Mouse (Mus musculus) myocyte (in vitro differentiated cells): Measurements from ENCODE around the gene Iars. TPM values are rescaled to one million over a fixed set of nuclear protein-coding genes. Genes with fewer than 3 reads are reported as not detected.
A peak's percentile ranks its signal among the peaks of the same experiment; 100 is the strongest.

Experiments
- H3K27me3 ChIP-seq: one replicate; pipeline ENCODE4 v1.6.1; 2011; ENCODE audit not compliant: control insufficient read depth, insufficient read depth, insufficient read length
- H3K36me3 ChIP-seq: one replicate; pipeline ENCODE4 v1.6.1; 2011; ENCODE audit not compliant: control insufficient read depth, insufficient read depth
- H3K4me2 ChIP-seq: one replicate; pipeline ENCODE4 v1.6.1; 2011; ENCODE audit warnings: low read depth, control low read depth
- H3K4me3 ChIP-seq: one replicate; pipeline ENCODE4 v1.5.1; 2011; ENCODE audit warnings: mild to moderate bottlenecking, control low read depth, moderate library complexity
- H3K79me2 ChIP-seq: one replicate; pipeline ENCODE4 v1.6.1; 2011; ENCODE audit not compliant: control insufficient read depth, insufficient read depth
- H3ac ChIP-seq: one replicate; pipeline ENCODE4 v1.6.1; 2011; ENCODE audit not compliant: control insufficient read depth, insufficient read length
- CEBPB ChIP-seq: IDR thresholded peaks from 2 replicates; pipeline ENCODE4 v1.6.1; 2011; ENCODE audit warnings: mild to moderate bottlenecking, moderate library complexity; ENCODE audit not compliant: poor library complexity, insufficient read depth, severe bottlenecking
- E2F4 ChIP-seq: IDR thresholded peaks from one replicate; pipeline ENCODE4 v1.6.1; 2011; ENCODE audit warnings: mild to moderate bottlenecking, control low read depth, moderate library complexity; ENCODE audit not compliant: insufficient read depth
- MAX ChIP-seq: IDR thresholded peaks from one replicate; pipeline ENCODE4 v1.6.1; 2011; ENCODE audit warnings: low read depth, mild to moderate bottlenecking, control low read depth
- MYOD1 ChIP-seq, 3 experiments: IDR thresholded peaks; one replicate each; pipeline ENCODE4 v1.6.1; 2011; ENCODE audit warnings: control low read depth in 2 of 3, low read depth in 2 of 3, mild to moderate bottlenecking in 2 of 3, moderate library complexity in 1 of 3; ENCODE audit not compliant: insufficient read length in 2 of 3, control insufficient read depth in 1 of 3
- MYOG ChIP-seq, 3 experiments: IDR thresholded peaks; one replicate each; pipeline ENCODE4 v1.6.1; 2011; ENCODE audit warnings: control low read depth in 2 of 3, low read depth in 2 of 3, mild to moderate bottlenecking in 2 of 3; ENCODE audit not compliant: insufficient read length in 2 of 3, control insufficient read depth in 1 of 3, insufficient read depth in 1 of 3
- POLR2A ChIP-seq: IDR thresholded peaks from one replicate; pipeline ENCODE4 v1.6.1; 2011; ENCODE audit warnings: low read depth, mild to moderate bottlenecking, control low read depth, moderate library complexity; ENCODE audit not compliant: insufficient read length
- POLR2AphosphoS2 ChIP-seq: IDR thresholded peaks from one replicate; pipeline ENCODE4 v1.6.1; 2011; ENCODE audit warnings: low read depth, control low read depth; ENCODE audit not compliant: insufficient read length
- REST ChIP-seq: IDR thresholded peaks from one replicate; pipeline ENCODE4 v1.6.1; 2011; ENCODE audit warnings: mild to moderate bottlenecking, control low read depth, moderate library complexity; ENCODE audit not compliant: insufficient read depth, insufficient read length
- SRF ChIP-seq: IDR thresholded peaks from one replicate; pipeline ENCODE4 v1.6.1; 2011; ENCODE audit warnings: low read depth; ENCODE audit not compliant: control insufficient read depth, insufficient read length
- TCF12 ChIP-seq: IDR thresholded peaks from one replicate; pipeline ENCODE4 v1.6.1; 2011; ENCODE audit warnings: mild to moderate bottlenecking, control low read depth; ENCODE audit not compliant: poor library complexity, insufficient read depth, severe bottlenecking
- TCF3 ChIP-seq: IDR thresholded peaks from one replicate; pipeline ENCODE4 v1.6.1; 2011; ENCODE audit warnings: low read depth, control low read depth; ENCODE audit not compliant: insufficient read length
- USF1 ChIP-seq: IDR thresholded peaks from one replicate; pipeline ENCODE4 v1.6.1; 2011; ENCODE audit warnings: low read depth, mild to moderate bottlenecking, control low read depth, moderate library complexity
- polyA plus RNA-seq: library from polyadenylated mRNA; unstranded; fragments of >200 nt; fragmentation: generic; extraction: Trizol; gene quantifications from one replicate; pipeline ENCODE4 v1.2.1, GENCODE M21; 2012; ENCODE audit warnings: missing spikeins

The Iars gene
- polyA plus RNA-seq, 1 experiment: 128 TPM

DNA sequence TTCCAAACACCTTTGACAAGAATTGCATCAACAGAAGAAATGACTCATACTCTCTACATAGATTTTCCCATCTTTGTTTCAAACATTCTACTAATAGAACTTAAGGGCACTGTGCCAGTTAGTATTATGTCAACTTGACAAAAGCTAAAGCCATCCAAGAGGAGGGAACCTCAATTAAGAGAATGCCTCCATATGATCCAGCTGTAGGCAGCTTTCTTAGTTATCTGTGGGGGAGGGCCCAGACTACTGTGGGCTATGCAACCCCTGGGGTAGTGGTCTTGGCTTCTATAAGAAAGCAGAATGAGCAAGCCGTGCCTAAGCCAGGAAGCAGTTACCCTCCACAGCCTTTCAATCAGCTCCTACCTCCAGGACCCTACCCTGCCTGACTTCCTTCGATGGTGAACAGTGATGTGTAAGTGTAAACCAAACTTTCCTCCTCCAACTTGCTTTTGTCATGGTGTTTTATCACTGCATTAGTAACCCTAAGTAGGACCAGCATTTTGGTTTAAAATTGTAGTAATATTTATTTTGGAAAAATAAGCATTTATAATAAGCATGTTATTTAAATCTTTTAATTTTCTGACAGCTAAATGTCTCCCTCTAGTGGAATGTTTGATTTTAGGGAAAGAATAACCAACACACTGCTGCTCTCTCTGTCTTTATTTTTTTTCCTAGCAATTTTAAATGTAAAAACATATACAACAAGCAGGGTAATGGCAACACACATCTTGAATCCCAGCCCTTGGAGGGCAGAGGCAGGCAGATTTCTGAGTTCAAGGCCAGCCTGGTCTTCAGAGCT, 37.0 kb upstream of the Iars start:
- Histone ChIP-seq H3K36me3 (no peaks in the 10 kb centered on the region), H3ac (no peak overlapping the region), H3K27me3 (no peaks in the 10 kb centered on the region), H3K4me2 (peak overlapping the region; percentile 16), H3K4me3 (no peak overlapping the region), H3K79me2 (peaks cover 5% of the 10 kb centered on the region)
- no peak for TF ChIP-seq TCF3
- no peak for TF ChIP-seq POLR2AphosphoS2
- no peak for TF ChIP-seq USF1
- TF ChIP-seq TCF12: no peak
- peak; percentile 71 for TF ChIP-seq CEBPB
- no peak for TF ChIP-seq SRF
- TF ChIP-seq MYOD1 (IDR thresholded peaks at IDR 0.05; ENCODE audit: control insufficient read depth in 1 of 3, insufficient read length in 2 of 3, low read depth in 2 of 3): no peak
- no peak for TF ChIP-seq E2F4

DNA sequence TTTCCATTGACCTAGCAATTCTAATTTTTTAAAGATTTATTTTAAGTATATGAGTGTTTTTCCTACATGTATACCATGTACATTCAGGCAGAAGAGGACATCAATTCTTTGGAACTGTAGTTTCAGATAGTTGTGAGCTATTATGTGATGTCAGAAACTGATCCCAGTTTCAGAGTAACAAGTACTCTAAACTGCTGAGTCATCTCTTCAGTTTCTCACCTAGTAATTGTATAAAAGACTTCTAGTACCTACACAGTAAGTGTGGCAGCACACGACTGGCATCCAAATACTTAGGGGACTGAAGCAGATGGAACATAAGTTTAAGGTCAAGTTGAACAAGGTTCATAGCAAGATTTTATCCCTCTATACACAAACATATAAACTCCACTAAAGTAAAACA, 35.9 kb upstream of the Iars start:
- Histone ChIP-seq H3K4me3 (no peak overlapping the region), H3K27me3 (no peaks in the 10 kb centered on the region), H3ac (no peak overlapping the region), H3K4me2 (no peak overlapping the region), H3K36me3 (no peaks in the 10 kb centered on the region), H3K79me2 (peaks cover 7% of the 10 kb centered on the region)
- TF ChIP-seq POLR2AphosphoS2 (no peak), USF1 (no peak), SRF (no peak), TCF3 (no peak), MYOG (IDR thresholded peaks at IDR 0.05; ENCODE audit: control insufficient read depth in 1 of 3, insufficient read depth in 1 of 3, insufficient read length in 2 of 3, low read depth in 2 of 3) (no peak), CEBPB (no peak), MAX (no peak), E2F4 (no peak), TCF12 (no peak), POLR2A (no peak), REST (no peak), MYOD1 (IDR thresholded peaks at IDR 0.05; ENCODE audit: control insufficient read depth in 1 of 3, insufficient read length in 2 of 3, low read depth in 2 of 3) (no peak)

DNA sequence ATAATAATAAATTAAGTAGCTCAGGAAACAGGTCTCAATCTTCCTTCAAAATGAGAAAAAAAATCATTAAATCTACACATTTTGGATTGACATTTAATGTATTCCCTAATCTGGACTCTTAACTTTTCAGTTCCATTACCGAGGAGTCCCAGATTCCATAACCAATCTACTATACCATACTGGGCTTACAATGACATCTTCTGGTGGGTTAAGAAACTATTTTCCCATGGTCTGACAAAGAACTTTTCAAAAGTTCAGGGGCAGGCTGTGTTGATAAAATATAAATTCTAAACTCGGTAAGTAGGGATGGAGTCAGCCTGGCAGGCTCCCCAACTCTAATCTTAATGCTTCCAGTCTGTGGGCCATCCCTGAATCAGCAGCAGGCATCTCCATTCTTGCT, 30.8 kb upstream of the Iars start:
- Histone ChIP-seq H3K79me2 (peaks cover 25% of the 10 kb centered on the region), H3K27me3 (no peaks in the 10 kb centered on the region), H3ac (no peak overlapping the region), H3K36me3 (peaks cover 10% of the 10 kb centered on the region), H3K4me3 (no peak overlapping the region), H3K4me2 (peak overlapping the region; percentile 98)
- TF ChIP-seq CEBPB (no peak), TCF3 (no peak), MAX (no peak), SRF (no peak), REST (no peak), E2F4 (no peak), POLR2A (no peak), TCF12 (no peak)

DNA sequence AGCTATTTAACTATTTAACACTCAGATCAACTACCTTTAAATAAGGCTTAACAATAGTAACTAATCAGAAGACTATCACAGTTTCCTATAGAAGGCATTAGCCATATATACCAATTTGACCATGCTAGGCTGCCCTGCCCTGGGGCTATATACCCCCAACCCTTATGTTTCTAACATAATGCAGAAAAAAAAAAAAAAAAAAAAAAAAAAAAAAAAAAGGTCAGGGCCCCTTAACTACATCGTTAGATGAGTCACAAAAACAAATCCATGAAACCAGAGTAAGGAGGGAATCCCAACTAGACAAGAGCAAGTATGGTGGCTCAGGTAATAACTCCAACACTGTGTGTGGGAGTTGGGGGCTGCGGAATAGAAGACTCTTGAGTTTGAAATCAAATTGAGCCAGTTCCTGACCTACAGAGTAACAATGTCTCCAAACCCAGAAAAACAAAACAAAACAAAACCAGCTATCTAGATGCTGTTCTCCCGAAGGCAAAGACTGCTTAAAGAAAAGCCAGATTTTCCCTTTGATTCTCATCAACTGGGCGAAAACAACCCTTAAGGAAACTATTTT, 30.0 kb upstream of the Iars start:
- no peak for TF ChIP-seq TCF3
- H3K4me2 ChIP-seq: peak overlapping the region; percentile 98
- peak overlapping the region; percentile 60 for H3K4me3 ChIP-seq
- H3K79me2 ChIP-seq: peaks cover 25% of the 10 kb centered on the region
- no peaks in the 10 kb centered on the region for H3K27me3 ChIP-seq
- H3ac ChIP-seq: peak overlapping the region; percentile 23
- peaks cover 13% of the 10 kb centered on the region for H3K36me3 ChIP-seq

DNA sequence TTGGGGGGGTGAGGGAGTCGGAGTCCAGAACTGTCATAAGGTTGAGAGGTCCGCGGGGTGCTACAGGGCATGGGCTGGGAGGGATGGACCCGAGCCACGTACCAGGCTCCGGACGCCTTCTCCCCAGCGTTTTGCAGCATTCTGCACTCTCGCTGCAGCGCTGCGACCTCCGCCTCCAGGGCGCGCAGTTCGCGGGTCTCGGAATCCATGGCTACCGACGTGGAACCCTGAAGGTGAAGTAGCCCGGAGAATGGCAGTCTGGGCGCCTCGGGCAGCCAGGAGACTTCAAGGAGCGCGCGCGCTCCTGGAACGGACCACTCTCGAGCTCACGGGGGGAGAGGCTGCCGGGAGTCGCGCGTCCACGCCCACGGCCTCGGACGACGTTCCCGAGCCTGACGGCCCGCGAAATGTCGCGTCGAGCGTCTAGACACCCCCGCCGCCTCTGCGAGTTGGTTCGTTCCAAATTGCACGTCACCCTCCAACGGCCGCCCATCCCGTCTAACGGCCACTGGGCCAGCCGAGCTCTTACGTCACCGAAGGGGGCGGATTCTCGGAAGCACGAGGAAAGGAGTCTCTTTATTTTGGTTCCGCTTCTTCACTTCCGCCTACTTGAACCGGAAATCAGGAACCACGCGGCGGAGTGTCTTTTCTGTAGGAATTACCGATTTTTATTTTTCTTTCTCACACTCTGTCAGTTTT, 29.3 kb upstream of the Iars start, which contains the start of the genes Cenpp and Nol8:
TSS of gene Cenpp (minus strand) at position 305 of the 699 bp plus-strand sequence.
TSS of gene Nol8 (plus strand) at position 598 of the 699 bp plus-strand sequence.
- TF ChIP-seq POLR2AphosphoS2 (no peak), MYOG (IDR thresholded peaks at IDR 0.05; ENCODE audit: control insufficient read depth in 1 of 3, insufficient read depth in 1 of 3, insufficient read length in 2 of 3, low read depth in 2 of 3) (no peak), REST (no peak), SRF (no peak), MAX (no peak), TCF3 (no peak), E2F4 (peak; percentile 99), USF1 (no peak), MYOD1 (IDR thresholded peaks at IDR 0.05; ENCODE audit: control insufficient read depth in 1 of 3, insufficient read length in 2 of 3, low read depth in 2 of 3) (peak in 1 of 3 experiments; percentile 14), POLR2A (peak; percentile 45), CEBPB (no peak), TCF12 (no peak)

More for the DNA sequence above, 29.3 kb upstream of the Iars start, which contains the start of the genes Cenpp and Nol8:
- Histone ChIP-seq H3ac (peak within 1 kb of the TSS; percentile 23), H3K4me2 (peak within 1 kb of the TSS; percentile 98), H3K27me3 (no peaks in the 10 kb centered on the region), H3K79me2 (peaks cover 25% of the 10 kb centered on the region), H3K4me3 (peak within 1 kb of the TSS; percentile 60), H3K36me3 (peaks cover 19% of the 10 kb centered on the region)
